Mouse (Mus musculus) B cell, adult (primary cell): ENCODE data around the gene Gpa33. TPM values are rescaled to one million over a fixed set of nuclear protein-coding genes. Genes with fewer than 3 reads are reported as not detected.

Source experiments
- total RNA-seq: library from RNA; stranded (reverse); gene quantifications from 4 replicates; pipeline ENCODE4 v1.2.4, GENCODE M21; 2023; ENCODE audit not compliant: inconsistent age

The Gpa33 gene
- total RNA-seq = not detected in 4 replicates

GRCm38 (mm10) chr1:166130224-166130860 lies at the start of gene Gpa33:
TSS of gene Gpa33 (plus strand) at chr1:166130238.

GRCm38 (mm10) chr1:166127719-166128118 lies 2.3 kb upstream of the Gpa33 start, which contains the start of gene Dusp27:
TSS of gene Dusp27 (minus strand) at chr1:166127922.

Other genes starting within 250 kb of the Gpa33 start
- 62.5 to 80.9 TPM (median 76.3 TPM) in 4 replicates for gene Pou2f1, start 127.6 kb upstream of the Gpa33 start, total RNA-seq
- gene Dusp27, start 2.3 kb upstream of the Gpa33 start, total RNA-seq = not detected in 4 replicates
- gene Mael, start 108.5 kb downstream of the Gpa33 start, total RNA-seq = not detected in 4 replicates
- 0.09 to 0.42 TPM (median 0.16 TPM) in 3 of 4 replicates, not detected in the other for gene Ildr2, start 123.9 kb downstream of the Gpa33 start, total RNA-seq
- 25.7 to 28.8 TPM (median 27.5 TPM) in 4 replicates for gene Tada1, start 248.9 kb downstream of the Gpa33 start, total RNA-seq